Mouse (Mus musculus): ENCODE measurements around the gene Bhlhe41. TPM values are rescaled to one million over a fixed set of nuclear protein-coding genes. Genes with fewer than 3 reads are reported as not detected.

Bhlhe41 gene
- polyA plus RNA-seq, 1 experiment from 2014 or later = 6.6 TPM

DNA sequence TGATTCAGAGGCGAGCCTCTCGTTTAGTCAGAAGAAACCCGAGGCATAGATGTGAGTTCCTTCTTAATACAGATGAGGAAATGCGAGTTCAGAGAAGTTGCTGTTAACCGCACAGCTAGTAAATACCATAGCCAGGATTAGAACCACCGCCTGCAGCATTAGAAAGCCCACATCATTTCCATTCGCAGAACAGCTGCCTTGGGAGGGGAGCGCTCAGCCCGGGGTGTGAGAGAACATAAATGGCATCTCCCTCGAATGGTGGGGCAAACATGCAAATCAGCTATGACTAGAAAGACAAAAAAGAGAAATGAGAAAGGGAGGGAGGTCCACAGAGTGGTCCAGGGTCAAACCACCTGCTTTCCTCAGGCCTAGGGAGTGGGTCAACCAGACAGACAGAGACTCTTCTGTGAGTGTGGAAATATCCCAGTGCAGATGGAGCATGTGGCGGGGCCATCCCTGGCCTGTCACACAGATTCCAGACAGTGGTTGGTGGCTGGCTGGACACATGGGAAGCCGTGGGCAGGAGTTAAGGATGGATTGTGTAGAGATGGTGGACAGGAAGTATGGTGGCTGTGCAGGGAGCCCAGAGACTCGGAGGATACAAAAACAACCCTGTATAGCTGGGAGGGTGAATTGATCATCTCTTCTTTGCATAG, 28.1 kb upstream of the Bhlhe41 start:
- Histone ChIP-seq H3K4me3 (ENCODE audit: low read depth, low read length) (no peak overlapping the region), H3K4me2 (ENCODE audit: low read depth, low read length) (no peak overlapping the region), H3K36me3 (ENCODE audit: control insufficient read depth, insufficient read depth, low read length) (no peaks in the 10 kb centered on the region), H3K27me3 (ENCODE audit: control insufficient read depth, insufficient read depth, low read length) (no peaks in the 10 kb centered on the region), H3K4me1 (ENCODE audit: control insufficient read depth, insufficient read depth, low read length) (no peaks in the 10 kb centered on the region), H3K27ac (ENCODE audit: low read depth, low read length) (no peak overlapping the region), H3K9ac (replicated peaks; ENCODE audit: low read depth, low read length) (no peak overlapping the region), H3K9me3 (ENCODE audit: control insufficient read depth, low read length) (no peaks in the 10 kb centered on the region)
- no peak for ATAC-seq (ENCODE audit: low read depth)
- WGBS = 82% methylated on average over 13 of the region's 13 CpGs

DNA sequence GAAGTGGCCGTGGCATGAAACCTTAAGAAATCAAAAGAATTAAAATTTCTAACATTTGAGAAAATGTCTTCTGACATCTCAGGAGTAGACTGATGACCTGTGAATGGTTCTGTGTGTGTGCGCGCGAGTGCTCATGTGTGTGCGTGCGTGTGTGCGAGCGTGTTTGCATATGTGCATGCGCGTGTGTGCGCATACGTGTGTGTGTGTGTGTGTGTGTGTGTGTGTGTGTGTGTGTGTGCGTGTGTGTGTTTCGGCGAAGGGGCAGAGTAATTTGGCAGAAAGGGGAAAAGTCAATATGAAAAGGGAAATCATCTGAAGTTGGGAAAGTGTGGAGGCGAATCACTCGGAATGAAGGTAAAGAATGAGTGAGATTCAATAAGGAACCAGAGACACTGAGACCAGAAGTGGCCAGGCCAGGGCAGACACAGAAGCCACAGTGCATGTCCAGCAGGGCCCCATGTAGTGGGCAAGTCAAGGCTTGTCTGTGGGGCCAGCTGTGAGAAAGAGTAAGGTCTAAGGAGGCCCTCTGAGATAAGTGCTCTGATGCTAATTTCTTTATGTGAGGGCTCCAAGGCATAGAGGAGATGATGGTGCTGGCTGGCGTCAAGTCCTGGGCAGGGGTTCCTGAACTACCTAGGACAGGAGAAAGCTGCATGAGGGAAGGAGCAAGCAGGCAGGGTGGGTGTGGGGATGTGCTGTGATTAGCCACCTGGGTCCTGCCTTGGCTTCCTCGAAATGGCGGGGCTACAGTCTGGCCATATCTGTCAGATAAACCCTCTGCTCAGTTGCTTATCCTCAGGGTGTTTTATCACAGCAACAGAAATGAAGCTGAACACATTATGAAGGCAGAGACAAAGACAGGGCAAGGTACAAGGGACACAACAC, 27.3 kb upstream of the Bhlhe41 start:
- H3K4me3 ChIP-seq (ENCODE audit: low read depth, low read length) = no peak overlapping the region
- H3K4me1 ChIP-seq (ENCODE audit: control insufficient read depth, insufficient read depth, low read length) = no peaks in the 10 kb centered on the region
- H3K4me2 ChIP-seq (ENCODE audit: low read depth, low read length) = no peak overlapping the region
- H3K27me3 ChIP-seq (ENCODE audit: control insufficient read depth, insufficient read depth, low read length) = no peaks in the 10 kb centered on the region
- no peak overlapping the region for H3K27ac ChIP-seq (ENCODE audit: low read depth, low read length)
- H3K9me3 ChIP-seq (ENCODE audit: control insufficient read depth, low read length) = no peaks in the 10 kb centered on the region
- 95% methylated on average over 20 of the region's 20 CpGs for WGBS
- no peak for ATAC-seq (ENCODE audit: low read depth)
- no peak overlapping the region for H3K9ac ChIP-seq (replicated peaks; ENCODE audit: low read depth, low read length)
- H3K36me3 ChIP-seq (ENCODE audit: control insufficient read depth, insufficient read depth, low read length) = no peaks in the 10 kb centered on the region

DNA sequence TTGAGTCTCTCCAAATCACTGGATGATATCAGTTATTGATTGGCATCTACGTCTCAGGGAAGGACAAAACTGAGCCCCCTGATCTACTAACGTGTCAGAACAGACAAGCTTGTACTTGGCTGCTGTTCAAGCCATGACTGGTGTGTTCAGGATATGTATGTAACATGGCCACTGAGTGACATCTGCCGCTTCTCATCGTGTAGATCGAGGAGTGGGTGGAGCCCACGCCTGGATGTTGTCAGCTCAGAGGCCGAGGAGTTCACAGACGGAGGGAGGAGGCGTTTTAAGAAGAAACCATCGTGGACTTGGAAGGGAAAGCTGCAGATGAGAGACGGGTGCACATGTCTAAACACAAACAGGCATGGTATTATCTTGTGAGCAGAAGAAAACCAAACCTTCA, 26.6 kb upstream of the Bhlhe41 start:
- H3K4me3 ChIP-seq (ENCODE audit: low read depth, low read length) = no peak overlapping the region
- no peak overlapping the region for H3K27ac ChIP-seq (ENCODE audit: low read depth, low read length)
- no peaks in the 10 kb centered on the region for H3K4me1 ChIP-seq (ENCODE audit: control insufficient read depth, insufficient read depth, low read length)
- H3K4me2 ChIP-seq (ENCODE audit: low read depth, low read length) = no peak overlapping the region
- no peak overlapping the region for H3K9ac ChIP-seq (replicated peaks; ENCODE audit: low read depth, low read length)
- WGBS = 84% methylated on average over 11 of the region's 11 CpGs
- H3K9me3 ChIP-seq (ENCODE audit: control insufficient read depth, low read length) = no peaks in the 10 kb centered on the region
- no peaks in the 10 kb centered on the region for H3K36me3 ChIP-seq (ENCODE audit: control insufficient read depth, insufficient read depth, low read length)
- H3K27me3 ChIP-seq (ENCODE audit: control insufficient read depth, insufficient read depth, low read length) = no peaks in the 10 kb centered on the region
- ATAC-seq (ENCODE audit: low read depth) = no peak

GRCm38 (mm10) chr6:145887719-145888118, 22.4 kb upstream of the Bhlhe41 start:
- ATAC-seq (ENCODE audit: low read depth) = no peak
- Histone ChIP-seq H3K4me1 (ENCODE audit: control insufficient read depth, insufficient read depth, low read length) (no peaks in the 10 kb centered on the region), H3K36me3 (ENCODE audit: control insufficient read depth, insufficient read depth, low read length) (no peaks in the 10 kb centered on the region), H3K9ac (replicated peaks; ENCODE audit: low read depth, low read length) (no peak overlapping the region), H3K4me2 (ENCODE audit: low read depth, low read length) (no peak overlapping the region), H3K27ac (ENCODE audit: low read depth, low read length) (no peak overlapping the region), H3K27me3 (ENCODE audit: control insufficient read depth, insufficient read depth, low read length) (no peaks in the 10 kb centered on the region), H3K9me3 (ENCODE audit: control insufficient read depth, low read length) (no peaks in the 10 kb centered on the region), H3K4me3 (ENCODE audit: low read depth, low read length) (no peak overlapping the region)
- WGBS = 89% methylated on average over 6 of the region's 6 CpGs

- 82% methylated on average over 8 of the region's 8 CpGs for WGBS
These were observed 20.9 kb upstream of the Bhlhe41 start for GRCm38 (mm10) chr6:145886277-145886676.

GRCm38 (mm10) chr6:145885069-145885468, 19.7 kb upstream of the Bhlhe41 start:
- H3K4me1 ChIP-seq (ENCODE audit: control insufficient read depth, insufficient read depth, low read length) = no peaks in the 10 kb centered on the region
- 86% methylated on average over 4 of the region's 4 CpGs for WGBS
- no peak for ATAC-seq (ENCODE audit: low read depth)

More at GRCm38 (mm10) chr6:145886277-145886676, 20.9 kb upstream of the Bhlhe41 start:
- Histone ChIP-seq H3K27ac (ENCODE audit: low read depth, low read length) (no peak overlapping the region), H3K4me3 (ENCODE audit: low read depth, low read length) (no peak overlapping the region), H3K9ac (replicated peaks; ENCODE audit: low read depth, low read length) (no peak overlapping the region), H3K36me3 (ENCODE audit: control insufficient read depth, insufficient read depth, low read length) (no peaks in the 10 kb centered on the region), H3K27me3 (ENCODE audit: control insufficient read depth, insufficient read depth, low read length) (no peaks in the 10 kb centered on the region), H3K9me3 (ENCODE audit: control insufficient read depth, low read length) (no peaks in the 10 kb centered on the region), H3K4me2 (ENCODE audit: low read depth, low read length) (no peak overlapping the region), H3K4me1 (ENCODE audit: control insufficient read depth, insufficient read depth, low read length) (no peaks in the 10 kb centered on the region)
- ATAC-seq (ENCODE audit: low read depth) = no peak

DNA sequence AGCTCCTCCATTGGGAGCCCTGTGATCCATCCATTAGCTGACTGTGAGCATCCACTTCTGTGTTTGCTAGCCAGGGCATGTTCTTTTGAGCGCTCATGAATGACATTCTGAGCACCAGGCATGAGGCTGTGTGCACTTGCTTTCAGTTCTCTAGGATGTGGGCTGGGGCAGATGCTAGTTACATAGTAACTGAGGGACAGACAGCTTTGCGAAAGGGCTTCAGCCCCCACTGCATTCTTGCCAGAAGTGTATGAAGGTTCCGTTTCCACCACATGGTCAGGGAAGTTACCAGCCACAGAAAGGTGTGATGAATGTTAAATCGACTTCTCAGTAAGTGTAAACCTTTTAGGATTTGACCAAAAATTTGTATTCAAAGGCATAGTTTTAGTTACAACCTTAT, 18.3 kb upstream of the Bhlhe41 start:
- no peak overlapping the region for H3K27ac ChIP-seq (ENCODE audit: low read depth, low read length)
- 87% methylated on average over 4 of the region's 4 CpGs for WGBS
- no peak overlapping the region for H3K9ac ChIP-seq (replicated peaks; ENCODE audit: low read depth, low read length)
- H3K4me3 ChIP-seq (ENCODE audit: low read depth, low read length) = no peak overlapping the region
- no peaks in the 10 kb centered on the region for H3K27me3 ChIP-seq (ENCODE audit: control insufficient read depth, insufficient read depth, low read length)
- H3K4me2 ChIP-seq (ENCODE audit: low read depth, low read length) = no peak overlapping the region
- no peaks in the 10 kb centered on the region for H3K9me3 ChIP-seq (ENCODE audit: control insufficient read depth, low read length)
- no peaks in the 10 kb centered on the region for H3K36me3 ChIP-seq (ENCODE audit: control insufficient read depth, insufficient read depth, low read length)
- no peak for ATAC-seq (ENCODE audit: low read depth)
- no peaks in the 10 kb centered on the region for H3K4me1 ChIP-seq (ENCODE audit: control insufficient read depth, insufficient read depth, low read length)

More at GRCm38 (mm10) chr6:145885069-145885468, 19.7 kb upstream of the Bhlhe41 start:
- H3K4me3 ChIP-seq (ENCODE audit: low read depth, low read length) = no peak overlapping the region
- H3K9ac ChIP-seq (replicated peaks; ENCODE audit: low read depth, low read length) = no peak overlapping the region
- H3K27me3 ChIP-seq (ENCODE audit: control insufficient read depth, insufficient read depth, low read length) = no peaks in the 10 kb centered on the region
- no peak overlapping the region for H3K27ac ChIP-seq (ENCODE audit: low read depth, low read length)
- no peaks in the 10 kb centered on the region for H3K9me3 ChIP-seq (ENCODE audit: control insufficient read depth, low read length)
- no peaks in the 10 kb centered on the region for H3K36me3 ChIP-seq (ENCODE audit: control insufficient read depth, insufficient read depth, low read length)
- H3K4me2 ChIP-seq (ENCODE audit: low read depth, low read length) = no peak overlapping the region

DNA sequence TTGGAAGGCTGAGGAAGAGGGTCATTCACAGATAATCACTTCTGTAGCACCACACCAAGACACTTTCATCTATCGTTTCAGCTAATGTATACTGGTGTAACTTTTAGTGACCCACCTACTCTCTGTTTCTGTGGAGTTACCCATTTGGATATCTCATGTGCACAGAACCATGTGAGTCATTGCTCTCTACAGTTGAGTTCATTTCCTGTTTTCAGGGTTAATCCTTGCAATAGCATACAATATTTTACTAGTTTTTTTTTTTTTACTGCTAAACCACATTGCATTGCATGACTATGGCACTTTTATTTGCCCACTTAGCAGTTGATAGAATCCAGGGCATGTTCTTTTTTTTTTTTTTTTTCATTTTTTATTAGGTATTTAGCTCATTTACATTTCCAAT, 17.7 kb upstream of the Bhlhe41 start:
- H3K36me3 ChIP-seq (ENCODE audit: control insufficient read depth, insufficient read depth, low read length) = no peaks in the 10 kb centered on the region
- no peak overlapping the region for H3K27ac ChIP-seq (ENCODE audit: low read depth, low read length)
- no peaks in the 10 kb centered on the region for H3K4me1 ChIP-seq (ENCODE audit: control insufficient read depth, insufficient read depth, low read length)
- ATAC-seq (ENCODE audit: low read depth) = no peak
- H3K4me3 ChIP-seq (ENCODE audit: low read depth, low read length) = no peak overlapping the region
- H3K27me3 ChIP-seq (ENCODE audit: control insufficient read depth, insufficient read depth, low read length) = no peaks in the 10 kb centered on the region
- 81% methylated on average over 1 of the region's 1 CpGs for WGBS
- H3K9ac ChIP-seq (replicated peaks; ENCODE audit: low read depth, low read length) = no peak overlapping the region
- no peaks in the 10 kb centered on the region for H3K9me3 ChIP-seq (ENCODE audit: control insufficient read depth, low read length)
- no peak overlapping the region for H3K4me2 ChIP-seq (ENCODE audit: low read depth, low read length)

DNA sequence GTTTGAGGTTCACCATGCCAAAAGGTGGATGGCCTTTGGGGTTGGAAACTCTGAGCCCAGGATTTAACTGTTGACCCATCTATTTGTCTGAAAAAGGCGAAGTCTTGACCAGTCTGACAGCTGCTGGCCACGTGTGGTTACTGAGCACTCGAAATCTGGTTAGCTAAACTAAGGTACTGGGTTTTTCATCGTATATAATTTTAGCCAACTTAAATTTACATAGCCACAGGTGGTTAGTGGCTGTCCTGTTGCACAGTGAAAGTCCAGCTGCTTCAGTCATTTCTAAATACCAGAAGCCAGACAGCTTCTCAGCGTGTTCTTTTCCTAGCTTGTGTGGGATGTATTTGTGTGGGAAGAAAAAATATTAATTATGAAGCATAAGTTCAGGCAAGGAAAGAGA, 15.3 kb upstream of the Bhlhe41 start:
- Histone ChIP-seq H3K4me1 (ENCODE audit: control insufficient read depth, insufficient read depth, low read length) (no peaks in the 10 kb centered on the region), H3K27ac (ENCODE audit: low read depth, low read length) (no peak overlapping the region), H3K4me3 (ENCODE audit: low read depth, low read length) (no peak overlapping the region), H3K9ac (replicated peaks; ENCODE audit: low read depth, low read length) (no peak overlapping the region), H3K9me3 (ENCODE audit: control insufficient read depth, low read length) (no peaks in the 10 kb centered on the region), H3K4me2 (ENCODE audit: low read depth, low read length) (no peak overlapping the region), H3K36me3 (ENCODE audit: control insufficient read depth, insufficient read depth, low read length) (no peaks in the 10 kb centered on the region), H3K27me3 (ENCODE audit: control insufficient read depth, insufficient read depth, low read length) (no peaks in the 10 kb centered on the region)
- WGBS = 82% methylated on average over 5 of the region's 5 CpGs
- ATAC-seq (ENCODE audit: low read depth) = no peak

Measured in neural tube, embryonic 14.5 days (tissue).